Mouse (Mus musculus): ENCODE results near the gene Prkaa2.
A peak's percentile ranks its signal among the peaks of the same experiment; 100 is the strongest.

Prkaa2 gene

DNA sequence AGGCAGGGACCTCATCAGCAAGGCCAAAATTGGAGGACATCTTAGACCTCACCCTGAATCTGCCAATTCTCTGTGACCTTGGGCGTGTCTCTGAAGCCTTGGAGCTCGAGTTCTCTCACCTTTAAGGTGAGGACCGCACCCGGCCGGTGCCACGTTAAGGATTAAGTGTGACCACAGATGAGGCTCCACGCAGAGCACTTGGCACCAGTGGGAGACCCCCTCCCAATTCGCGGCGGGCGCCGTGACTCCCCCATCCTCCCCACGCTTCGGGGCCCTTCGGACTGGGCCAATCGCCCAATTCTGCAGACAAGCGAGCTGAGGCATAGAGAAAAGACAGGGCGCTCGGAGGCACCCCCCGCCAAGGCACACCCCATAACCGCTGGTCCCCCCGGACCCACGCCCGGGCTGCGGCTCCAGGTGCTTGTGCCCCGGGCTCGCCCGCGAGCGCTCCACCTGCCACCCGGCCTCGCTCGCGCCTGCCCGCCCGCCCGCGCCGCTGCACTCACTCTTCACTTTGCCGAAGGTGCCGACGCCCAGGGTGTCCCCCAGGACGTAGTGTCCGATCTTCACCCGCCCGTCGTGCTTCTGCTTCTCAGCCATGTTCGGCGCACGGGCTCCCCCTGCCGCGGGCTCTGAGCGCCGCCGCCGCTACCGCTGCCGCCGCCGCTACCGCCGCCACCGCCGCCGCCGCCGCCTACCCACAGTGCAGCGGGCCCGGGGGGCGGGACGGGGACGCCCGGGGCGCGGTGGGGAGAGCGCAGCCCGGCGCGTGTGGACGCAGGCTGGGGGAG is at the start of gene Prkaa2:
Gene Prkaa2 (minus strand): TSS at position 692 of the 791 bp plus-strand sequence.
- DNase-seq, result peak; percentile 68

DNA sequence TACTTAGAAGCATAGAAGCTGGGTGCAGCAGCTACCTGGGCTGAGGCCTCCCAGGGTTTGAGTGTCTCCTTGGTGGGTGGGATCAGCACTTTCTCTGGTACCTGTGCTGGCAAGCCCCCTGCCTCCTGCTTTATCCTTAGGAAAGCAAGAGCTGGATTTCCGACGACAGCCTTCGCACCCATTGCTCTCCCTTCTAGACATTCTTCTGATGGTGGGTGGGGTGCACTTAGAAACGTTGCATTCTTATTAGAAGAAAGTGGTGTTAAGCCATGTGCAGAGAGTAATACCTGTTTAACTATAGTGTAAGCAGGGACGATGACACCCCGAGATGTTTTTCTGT is 49.8 kb upstream of the Prkaa2 start:
- no peak for DNase-seq

DNA sequence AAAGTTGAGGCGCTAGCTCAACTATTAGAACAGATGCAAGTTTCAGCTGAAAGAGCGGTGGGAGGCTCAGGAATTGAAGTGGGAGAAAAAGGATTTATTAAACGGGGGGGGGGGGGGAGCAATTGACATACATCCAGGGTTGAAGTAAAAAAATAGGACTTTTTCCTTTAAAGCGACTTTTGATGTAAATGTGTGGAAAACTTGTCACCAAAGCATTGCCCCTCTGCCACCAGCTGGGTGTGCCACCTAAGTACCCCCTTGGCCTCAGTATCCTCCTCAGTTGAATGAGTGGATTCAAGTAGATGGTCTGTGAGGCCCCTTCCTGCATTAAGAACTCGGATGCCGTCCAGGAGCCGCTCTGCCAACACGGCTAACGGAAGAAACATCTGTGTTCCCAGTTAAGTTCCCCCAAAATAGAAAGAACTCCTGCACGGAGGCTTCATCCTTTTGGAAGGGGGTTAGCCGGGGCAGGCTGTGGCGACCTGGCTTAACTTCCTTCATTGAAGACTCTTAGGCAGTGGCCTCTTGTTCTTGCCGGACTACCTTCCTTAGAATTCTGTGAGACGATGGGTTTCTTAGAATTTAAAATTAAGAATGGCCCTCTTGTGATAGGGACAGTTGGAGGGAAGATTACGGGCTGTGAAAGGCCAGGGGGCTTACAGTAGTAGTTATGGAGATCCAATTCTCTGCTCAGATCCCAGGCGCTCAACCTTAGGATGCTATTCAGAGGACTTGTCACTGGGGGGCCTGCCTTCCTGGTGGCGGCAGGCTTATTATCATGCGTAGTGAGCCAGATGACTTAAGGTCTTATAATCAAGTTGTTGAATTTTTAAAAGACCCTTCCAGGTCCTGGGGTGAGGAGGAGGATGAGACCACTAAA is 49.2 kb upstream of the Prkaa2 start:
- DNase-seq, result no peak

DNA sequence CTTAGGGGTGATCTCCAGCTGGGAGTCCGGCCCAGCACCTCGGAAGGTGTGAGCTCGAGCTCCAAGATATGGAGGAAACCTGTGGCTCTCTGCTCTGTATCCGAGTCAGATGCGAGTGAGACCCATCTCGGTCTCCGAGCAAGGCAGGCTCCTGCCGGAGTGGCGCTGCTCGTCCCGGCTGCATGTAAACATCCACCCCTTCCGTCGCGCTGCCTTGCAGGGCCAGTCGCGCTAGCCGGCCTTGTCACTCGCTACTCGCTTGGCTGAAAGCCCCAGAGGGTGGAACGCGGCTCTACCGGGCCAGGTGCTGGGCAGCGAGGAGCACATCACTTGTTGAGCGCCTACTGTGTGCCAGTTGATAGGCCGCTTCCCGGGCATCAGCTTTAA is 48.5 kb upstream of the Prkaa2 start:
- DNase-seq, result peak; percentile 17

GRCm38 (mm10) chr4:105157276-105158168 is 47.8 kb upstream of the Prkaa2 start, which contains the start of gene Plpp3:
TSS of gene Plpp3 (plus strand) at chr4:105157347.
- peak; percentile 28 for DNase-seq

DNA sequence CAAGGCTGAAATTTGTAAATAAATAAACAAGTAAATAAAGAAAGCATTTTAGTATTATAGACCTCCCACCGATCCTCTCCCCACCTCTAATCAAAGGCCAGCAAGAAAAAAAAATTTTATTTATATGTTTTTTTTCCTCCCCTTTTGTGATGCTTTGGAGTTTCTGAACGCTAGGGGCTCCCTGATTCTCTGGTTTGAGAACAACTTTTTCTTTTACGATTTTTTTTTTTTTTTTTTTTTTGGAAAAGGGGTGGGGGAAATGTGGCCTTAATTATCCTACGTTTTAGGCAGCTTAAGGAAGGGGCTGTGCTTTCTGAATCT is 47.2 kb upstream of the Prkaa2 start:
- DNase-seq, result no peak

GRCm38 (mm10) chr4:105156281-105156680 is 46.6 kb upstream of the Prkaa2 start:
- no peak for DNase-seq

DNA sequence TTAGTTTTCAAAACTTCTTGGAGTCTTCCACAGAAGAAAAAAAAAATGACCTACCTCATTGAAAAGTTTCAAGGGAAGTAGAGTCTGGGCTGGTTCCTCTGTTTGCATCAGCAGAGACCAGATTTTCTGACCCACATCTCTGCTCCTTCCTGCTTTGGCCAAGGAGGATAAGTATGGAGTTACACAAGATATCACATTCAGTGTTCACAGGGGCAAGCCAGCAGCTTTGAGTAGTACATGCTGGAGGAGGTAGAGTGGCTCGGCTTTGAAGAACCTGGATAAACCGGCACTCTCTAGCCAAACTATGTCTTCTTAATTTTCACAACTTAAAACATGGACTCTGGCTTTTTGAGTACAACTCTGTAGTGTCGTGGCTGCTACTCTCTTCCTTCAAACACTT is 43.5 kb upstream of the Prkaa2 start:
- no peak for DNase-seq

DNA sequence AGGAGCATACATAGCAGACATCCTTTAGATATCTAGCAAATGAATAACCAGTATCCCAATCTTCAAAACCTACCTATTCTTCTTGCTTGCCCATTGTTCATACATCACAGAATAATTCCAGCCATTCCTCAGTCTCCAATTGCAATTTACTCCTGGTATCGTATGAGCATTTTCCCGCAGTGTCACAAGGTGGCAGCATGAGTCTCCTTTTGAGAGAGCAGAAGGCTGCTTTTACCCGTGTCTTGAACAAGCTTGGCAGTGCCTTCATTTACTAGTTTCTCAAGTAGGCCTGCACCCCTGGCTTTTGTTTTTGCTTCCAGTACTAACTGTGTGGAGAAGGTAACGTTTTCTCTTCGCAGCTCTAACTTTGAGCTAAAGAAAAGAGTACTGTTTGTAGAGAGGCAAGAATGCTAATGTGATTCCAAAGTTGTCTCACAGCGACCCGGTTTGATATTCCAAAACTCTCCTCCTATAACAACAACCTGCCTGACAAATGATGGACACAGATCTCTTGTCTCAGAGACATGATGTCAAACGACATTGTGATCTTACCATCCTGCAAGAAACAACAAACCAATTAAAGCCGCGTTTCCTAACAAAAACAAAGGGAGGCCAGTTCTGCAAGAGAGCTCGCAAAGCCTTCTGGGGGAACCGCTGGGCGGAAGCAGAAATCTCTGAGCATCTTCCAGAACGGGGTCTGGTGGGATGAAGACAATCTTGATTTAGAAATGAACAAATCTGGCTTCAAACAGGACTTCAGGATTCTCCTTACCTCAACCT is 42.4 kb upstream of the Prkaa2 start:
- peak; percentile 54 for DNase-seq

DNA sequence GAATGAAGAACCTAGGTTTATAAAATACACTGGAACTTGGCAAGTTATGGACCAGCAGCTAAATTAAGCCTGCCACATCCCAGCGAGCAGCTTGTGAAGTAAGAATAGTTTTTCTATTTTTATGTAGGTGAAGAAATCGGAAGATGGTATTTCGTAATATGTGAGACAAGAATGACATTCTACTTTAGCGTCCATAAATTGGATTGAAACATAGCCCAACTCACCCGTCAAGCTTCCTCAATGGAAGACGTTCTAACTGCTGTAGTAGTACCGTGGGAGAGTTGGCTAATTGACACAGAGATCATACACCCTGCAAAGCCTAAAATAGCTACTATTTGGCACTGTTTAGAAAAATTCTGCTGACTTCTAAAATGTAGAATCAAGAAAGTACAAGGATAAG is 39.8 kb upstream of the Prkaa2 start:
- DNase-seq, result no peak

- DNase-seq, result no peak
These were observed 23.8 kb upstream of the Prkaa2 start for GRCm38 (mm10) chr4:105133350-105134050.

- no peak for DNase-seq
These were observed 22.1 kb upstream of the Prkaa2 start for GRCm38 (mm10) chr4:105131756-105132314.

GRCm38 (mm10) chr4:105129212-105129611 is 19.5 kb upstream of the Prkaa2 start:
- DNase-seq, result no peak

DNA sequence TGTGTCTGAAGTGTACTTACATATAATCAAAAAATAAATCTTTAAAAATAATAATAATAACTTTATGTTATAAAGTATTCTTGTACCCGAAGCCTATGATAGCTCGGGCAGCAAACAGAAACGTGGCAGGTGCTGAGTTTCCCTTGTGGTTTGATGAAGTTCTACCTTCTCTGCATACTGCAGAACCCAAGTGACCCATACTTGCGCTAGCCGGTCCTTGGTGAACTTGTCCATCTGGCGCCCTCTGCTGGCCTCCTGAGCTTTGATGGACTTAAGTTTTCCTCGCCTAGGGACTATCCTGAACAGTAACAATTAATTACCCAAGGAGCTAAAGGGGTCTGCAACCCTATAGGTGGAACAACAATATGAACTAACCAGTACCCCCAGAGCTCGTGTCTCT is 12.7 kb upstream of the Prkaa2 start:
- peak; percentile 77 for DNase-seq

DNA sequence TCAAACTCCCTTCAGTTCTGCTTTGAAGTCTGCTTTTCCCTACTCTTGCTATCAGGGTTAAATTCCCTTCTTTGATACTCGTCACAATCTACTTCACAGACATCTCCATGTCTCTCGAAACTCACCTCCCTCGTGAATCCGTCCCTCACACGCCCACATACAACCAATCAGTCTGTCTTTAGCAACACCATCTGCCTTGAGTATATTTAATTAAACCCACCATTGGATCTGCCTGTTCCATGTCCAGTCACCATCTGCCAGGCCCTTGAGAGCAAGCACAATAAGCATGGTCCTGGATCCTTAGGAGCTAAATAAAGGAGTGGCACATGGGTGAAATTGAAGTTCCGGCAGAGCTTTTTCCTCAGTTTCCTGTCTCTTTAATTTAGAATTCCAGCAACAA is 11.4 kb upstream of the Prkaa2 start:
- no peak for DNase-seq

GRCm38 (mm10) chr4:105113468-105113867 is 3.8 kb upstream of the Prkaa2 start:
- no peak for DNase-seq

DNA sequence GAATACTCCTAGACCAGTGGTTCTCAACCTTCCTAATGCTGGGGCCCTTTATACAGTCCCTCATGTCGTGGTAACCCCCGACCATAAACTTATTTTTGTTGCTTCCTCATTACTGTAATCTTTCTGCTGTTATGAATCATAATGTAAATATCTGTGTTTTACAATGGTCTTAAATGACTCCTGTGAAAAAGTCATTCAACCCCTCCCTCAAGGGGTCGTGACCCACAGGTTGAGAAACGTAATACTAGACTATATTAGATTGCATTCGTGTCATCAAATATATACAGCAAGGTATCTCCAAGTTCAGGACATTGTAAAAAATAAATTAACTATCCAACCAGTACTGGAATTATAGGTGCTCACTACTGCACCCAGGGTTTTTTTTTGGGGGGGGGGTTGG is 3.4 kb upstream of the Prkaa2 start:
- DNase-seq, result no peak

DNA sequence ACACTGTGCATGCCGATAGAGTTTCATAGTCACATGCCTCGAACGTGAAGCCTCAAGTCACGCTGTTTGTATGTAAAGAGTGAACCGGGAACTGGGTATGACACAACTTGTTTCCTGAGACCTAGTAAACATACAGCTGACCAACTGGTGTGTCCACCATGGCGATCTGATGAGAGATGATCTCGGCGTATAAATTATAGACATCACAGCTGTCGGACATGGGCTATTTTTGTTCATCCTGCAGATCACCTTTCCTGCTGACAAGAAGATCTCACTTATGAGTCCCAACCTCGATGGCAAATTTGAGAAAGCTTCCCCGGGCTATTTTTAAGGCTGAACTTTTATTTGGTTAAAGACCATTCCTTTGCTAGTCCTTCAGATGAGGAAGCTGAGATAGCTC is 2.1 kb upstream of the Prkaa2 start:
- DNase-seq, result no peak

GRCm38 (mm10) chr4:105110684-105111035 is 970 bp upstream of the Prkaa2 start:
- no peak for DNase-seq

GRCm38 (mm10) chr4:105109990-105110683 is 447 bp upstream of the Prkaa2 start:
- peak; percentile 80 for DNase-seq

GRCm38 (mm10) chr4:105108641-105109198 is 970 bp downstream of the Prkaa2 start:
- no peak for DNase-seq

Measured in cerebellum, adult 9-10 months (tissue).